Mouse (Mus musculus): ENCODE measurements around the gene Hexim2.

Hexim2 gene

DNA sequence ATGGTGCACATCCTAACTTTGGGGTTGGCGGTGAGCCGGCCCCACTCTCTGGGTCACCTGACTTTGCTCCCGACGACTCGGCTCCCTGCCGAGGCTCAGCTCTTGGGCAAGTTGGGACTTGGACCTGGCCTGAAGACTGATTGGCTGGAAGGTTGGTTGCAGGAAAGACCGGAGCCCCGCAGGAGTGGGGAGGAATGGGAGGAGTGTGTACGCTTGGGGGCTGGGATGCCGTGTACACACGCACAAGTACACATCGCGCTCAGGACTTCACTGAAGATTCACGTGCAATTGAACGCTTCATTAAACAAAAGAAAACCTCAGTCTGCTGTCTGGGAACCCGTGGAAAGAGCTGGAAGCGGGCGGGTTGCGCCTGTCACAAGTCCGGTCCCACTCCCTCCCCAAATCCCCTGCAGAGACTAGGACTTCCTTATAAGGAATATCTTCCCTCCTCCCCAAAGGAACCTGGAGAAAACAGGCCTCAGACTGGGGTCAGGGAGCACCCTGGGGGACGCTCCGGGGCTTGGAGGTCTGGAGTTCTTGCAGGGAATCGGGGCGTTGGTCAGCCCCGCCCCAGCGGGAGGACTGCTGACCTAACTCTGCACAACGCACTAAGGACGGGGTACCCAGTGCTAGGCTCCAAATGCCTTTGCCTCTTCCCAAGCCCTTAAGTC, 20.2 kb upstream of the Hexim2 start:
- DNase-seq (ENCODE audit: low spot score) = no peak

DNA sequence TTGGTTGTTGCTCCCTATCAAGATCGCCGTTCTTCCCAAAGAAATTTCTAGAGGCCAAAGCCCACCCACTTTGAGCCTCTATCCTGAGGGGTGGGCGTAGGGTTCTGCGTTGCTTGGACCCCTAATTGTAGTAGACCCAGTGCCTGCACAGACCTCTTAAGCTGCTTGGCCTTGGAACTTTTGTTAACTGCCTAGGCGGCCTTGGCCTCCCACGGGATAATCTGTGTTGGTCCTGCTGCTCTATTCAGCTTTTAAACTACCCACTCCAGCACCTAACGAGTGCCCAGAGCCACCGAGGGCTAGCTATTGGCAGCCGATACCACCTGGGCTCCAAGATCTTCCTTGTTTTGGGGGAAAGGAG, 19.7 kb upstream of the Hexim2 start:
- no peak for DNase-seq (ENCODE audit: low spot score)

DNA sequence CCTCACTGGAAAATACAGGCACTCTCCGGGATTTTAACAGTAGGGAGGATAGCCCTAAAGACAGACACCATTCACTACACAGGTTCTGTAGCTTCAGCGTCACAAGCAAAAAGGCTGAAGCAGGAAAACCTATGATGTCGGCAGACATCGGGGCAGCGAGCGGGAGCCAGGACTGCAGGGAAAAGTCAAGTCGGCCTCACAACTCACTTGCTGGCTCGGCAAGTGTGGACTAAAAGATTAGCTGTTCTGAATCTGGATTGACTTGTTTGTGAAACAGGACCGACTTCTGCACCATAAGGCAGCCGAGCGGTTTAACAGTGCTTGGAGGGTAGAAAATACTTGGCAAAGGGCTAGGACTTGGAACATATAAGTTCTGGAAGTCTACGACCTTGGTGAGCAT, 19.2 kb upstream of the Hexim2 start:
- no peak for DNase-seq (ENCODE audit: low spot score)

DNA sequence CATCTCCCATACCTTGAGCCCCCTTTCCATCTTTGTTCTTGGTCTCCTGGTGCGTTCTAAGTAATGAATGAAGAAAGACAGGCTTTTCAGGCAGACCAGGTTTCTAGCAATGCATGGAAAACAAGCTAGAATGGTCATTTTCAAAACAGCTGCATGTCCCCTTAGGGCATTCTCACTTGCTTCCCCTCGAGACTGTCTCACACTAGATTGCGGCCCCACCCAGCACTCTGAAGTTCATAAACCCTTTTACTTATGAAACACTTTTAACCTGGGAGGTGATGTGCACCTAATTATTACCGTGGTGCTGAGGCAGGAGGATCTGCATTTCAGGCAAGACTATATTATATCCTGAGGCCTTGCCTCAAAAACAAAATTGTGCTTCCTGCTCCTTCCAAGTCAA, 18.5 kb upstream of the Hexim2 start:
- DNase-seq (ENCODE audit: low spot score) = no peak

DNA sequence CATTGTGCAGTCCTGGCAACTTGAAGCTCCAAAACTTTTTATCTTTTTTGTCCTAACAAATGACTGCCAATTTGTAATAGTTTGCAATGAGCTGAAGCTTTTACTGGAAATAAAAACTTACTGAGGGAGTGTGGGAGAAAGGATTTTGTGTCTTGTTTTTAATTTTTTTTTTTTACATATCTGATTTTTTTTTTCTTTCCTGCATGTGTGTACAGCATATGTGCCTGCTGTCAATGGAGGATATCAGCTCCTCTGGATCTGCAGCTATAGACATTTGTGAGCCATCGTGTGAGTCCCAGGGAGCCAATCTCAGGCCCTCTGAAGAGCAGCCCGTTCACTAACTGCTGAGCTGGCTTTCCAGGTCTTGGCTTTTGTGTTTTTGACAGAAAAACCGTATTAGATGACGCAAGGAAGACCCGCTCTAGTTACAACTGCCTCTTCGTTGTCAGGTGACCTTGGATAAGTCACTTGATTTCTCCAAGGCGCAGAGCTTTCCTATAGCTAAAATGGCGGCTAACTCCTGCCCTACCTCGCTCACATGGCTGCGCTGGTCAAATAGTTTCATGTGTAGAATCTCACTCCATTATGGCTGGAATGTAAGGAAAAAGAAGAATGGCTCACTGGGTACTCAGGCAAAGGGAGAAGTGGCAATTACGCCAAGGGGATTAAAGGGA, 17.8 kb upstream of the Hexim2 start:
- no peak for DNase-seq (ENCODE audit: low spot score)

DNA sequence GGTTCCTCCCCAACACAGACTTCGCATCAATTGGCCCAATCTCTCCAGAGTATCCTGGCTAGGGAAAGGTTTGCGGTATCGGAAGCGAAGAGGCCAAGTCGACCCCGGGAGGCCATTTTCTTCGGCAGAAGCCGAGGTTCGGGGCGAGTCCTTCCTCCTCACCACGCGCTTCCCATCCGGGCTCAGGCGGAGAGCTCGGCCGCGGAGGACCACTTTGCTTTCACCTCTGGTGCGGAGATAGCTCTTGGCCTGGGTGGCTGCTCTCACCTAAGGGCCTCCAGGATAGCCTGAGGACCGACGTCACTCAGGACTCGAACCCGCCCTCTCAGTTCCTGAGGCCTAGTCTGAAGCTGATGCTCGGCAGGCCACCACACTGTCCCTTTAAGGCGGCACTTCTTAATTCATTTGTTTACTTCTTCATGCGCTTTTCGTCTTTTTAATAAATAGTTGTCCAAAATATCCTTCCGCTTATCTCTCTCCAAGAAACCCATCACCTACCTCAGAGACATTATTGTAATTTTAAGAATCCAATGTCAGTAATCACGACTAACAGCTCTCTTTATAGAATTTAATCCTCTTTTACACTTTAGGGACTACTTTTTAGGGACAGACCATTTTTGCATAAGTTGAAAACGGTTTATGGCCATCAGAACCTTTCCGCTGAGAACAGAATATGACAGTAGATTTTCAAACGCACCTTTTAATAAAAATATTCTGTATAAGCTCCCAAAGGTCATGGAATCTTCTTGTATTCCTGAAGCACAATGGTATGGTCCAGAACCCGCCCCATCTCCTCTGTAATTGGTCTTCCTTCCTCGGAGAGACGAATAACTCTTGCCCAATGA, 16.8 kb upstream of the Hexim2 start:
- peak; percentile 82 for DNase-seq (ENCODE audit: low spot score)

DNA sequence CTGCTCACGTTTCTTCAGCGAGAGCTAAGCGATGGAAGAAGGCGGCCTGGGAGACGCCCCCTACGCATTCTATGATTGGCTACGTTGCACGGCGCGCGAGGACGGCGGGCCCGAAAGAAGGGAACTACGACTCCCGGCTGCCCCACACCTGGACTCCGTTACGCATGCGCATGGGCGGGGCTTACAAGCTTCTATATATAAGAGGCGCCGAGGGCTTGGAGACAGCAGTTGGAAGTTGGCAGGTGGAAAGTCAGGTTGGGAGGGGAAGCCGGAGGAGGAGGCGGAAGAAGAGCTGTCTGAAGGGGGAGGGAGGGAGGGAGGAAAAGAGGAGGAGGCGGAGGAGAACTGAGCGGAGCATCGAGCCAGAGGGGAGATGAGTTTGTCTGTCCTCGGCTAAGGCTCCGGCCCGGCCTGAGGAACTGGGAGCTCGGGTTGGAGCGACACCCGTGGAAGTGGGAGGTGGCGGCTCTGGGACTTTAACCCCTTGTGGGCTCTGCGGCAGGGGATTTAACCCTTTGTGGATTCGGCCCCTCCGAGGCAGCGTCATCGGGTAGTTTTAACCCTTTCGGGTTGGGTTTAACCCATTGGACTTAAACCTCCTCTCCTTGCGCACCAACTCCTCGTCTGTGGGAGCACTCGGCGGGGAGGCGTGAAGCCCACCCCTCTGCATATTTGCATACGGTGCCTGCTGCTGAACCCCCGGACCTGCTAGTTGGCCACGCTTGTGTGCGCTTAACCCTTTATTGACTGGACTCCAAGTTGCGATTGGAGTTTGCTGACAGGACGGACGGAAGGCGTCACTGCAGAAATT, 16.0 kb upstream of the Hexim2 start, which contains the start of gene Hexim1:
Gene Hexim1 (plus strand): TSS at position 224 of the 811 bp plus-strand sequence.
- DNase-seq (ENCODE audit: low spot score) = peak; percentile 100

DNA sequence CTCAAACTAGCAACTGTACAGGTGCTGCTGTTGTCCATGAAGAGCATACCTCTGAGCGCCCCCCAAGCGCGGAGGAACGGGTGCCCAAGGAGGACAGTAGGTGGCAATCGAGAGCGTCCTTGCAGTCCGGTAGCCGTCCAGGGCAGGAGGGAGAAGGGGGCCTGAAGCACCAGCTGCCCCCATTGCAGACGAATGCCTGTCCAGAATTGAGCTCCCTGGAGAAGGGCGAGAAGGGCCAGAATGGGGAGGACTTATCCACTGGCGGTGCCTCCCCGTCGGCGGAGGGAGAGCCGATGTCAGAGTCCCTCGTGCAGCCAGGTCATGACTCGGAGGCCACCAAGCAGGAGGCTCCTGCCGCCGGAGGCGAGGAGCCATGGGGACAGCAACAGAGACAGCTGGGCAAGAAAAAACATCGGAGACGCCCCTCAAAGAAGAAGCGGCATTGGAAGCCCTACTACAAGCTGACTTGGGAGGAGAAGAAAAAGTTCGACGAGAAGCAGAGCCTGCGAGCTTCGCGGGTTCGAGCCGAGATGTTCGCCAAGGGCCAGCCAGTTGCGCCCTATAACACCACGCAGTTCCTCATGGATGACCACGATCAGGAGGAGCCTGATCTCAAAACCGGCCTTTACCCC, 15.2 kb upstream of the Hexim2 start:
- peak; percentile 69 for DNase-seq (ENCODE audit: low spot score)

DNA sequence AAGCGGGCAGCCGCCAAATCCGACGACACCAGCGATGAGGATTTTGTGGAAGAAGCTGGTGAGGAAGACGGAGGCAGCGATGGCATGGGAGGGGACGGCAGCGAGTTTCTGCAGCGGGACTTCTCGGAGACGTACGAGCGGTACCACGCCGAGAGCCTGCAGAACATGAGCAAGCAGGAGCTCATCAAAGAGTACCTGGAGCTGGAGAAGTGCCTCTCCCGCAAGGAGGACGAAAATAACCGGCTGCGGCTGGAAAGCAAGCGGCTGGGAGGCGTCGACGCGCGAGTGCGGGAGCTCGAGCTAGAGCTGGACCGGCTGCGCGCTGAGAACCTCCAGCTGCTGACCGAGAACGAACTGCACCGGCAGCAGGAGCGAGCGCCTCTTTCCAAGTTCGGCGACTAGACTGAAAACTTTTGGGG, 14.6 kb upstream of the Hexim2 start:
- DNase-seq (ENCODE audit: low spot score) = no peak

DNA sequence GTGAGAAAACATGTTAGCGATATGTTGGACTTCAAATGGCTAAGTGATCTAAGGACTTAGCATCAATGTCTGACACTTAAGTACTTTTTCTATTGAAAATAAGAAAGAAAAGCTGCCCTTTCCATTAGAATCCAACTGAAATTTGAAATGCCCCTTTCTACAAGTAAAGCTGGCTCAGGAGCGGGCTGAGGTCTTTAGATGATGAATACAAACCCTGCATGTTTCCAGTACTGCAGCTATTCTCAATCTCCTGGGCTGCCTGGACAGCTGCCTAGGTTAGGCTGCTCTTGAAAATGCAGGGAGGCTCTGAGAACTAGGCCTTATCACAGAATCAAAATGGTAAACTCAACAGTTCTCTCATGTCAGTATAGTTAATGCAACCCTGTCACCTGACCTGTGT, 13.4 kb upstream of the Hexim2 start:
- DNase-seq (ENCODE audit: low spot score) = no peak

DNA sequence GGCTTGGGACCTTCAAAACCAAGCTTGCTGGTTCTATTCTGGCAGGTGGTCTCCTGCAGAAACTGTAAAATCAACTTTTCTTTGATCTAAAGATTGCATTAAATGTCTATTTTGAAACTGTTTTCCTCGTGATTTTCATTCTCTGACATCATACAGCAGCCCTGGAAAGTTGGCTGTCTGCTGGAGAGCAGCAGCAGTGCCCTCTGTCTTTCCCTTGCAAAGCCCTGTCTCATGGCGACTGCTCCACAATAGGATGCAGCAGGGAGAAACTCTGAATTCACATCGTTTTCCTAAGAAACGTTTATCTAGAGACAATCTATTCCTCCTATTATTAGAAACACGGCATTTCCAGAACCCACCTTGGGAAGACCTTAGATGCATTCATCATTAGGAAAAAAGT, 12.6 kb upstream of the Hexim2 start:
- DNase-seq (ENCODE audit: low spot score) = no peak

DNA sequence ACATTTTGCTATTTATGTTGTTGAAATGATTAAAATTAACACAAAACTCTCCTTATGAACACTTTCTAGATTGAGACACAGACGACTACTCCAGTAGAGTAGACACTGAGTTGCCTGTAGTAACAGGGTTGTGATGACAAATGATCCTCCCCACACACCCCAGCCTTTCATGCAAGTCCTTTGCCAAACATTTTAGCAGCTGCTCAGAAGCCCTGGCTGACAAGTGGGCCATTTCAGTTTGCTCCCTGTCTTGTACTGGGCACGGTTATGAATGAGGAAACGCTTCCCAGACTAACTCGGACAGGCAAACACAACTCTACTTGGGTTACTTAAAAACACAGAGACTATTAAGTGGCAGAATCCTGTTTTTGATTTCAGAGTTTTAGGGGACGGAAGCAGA, 11.9 kb upstream of the Hexim2 start:
- no peak for DNase-seq (ENCODE audit: low spot score)

DNA sequence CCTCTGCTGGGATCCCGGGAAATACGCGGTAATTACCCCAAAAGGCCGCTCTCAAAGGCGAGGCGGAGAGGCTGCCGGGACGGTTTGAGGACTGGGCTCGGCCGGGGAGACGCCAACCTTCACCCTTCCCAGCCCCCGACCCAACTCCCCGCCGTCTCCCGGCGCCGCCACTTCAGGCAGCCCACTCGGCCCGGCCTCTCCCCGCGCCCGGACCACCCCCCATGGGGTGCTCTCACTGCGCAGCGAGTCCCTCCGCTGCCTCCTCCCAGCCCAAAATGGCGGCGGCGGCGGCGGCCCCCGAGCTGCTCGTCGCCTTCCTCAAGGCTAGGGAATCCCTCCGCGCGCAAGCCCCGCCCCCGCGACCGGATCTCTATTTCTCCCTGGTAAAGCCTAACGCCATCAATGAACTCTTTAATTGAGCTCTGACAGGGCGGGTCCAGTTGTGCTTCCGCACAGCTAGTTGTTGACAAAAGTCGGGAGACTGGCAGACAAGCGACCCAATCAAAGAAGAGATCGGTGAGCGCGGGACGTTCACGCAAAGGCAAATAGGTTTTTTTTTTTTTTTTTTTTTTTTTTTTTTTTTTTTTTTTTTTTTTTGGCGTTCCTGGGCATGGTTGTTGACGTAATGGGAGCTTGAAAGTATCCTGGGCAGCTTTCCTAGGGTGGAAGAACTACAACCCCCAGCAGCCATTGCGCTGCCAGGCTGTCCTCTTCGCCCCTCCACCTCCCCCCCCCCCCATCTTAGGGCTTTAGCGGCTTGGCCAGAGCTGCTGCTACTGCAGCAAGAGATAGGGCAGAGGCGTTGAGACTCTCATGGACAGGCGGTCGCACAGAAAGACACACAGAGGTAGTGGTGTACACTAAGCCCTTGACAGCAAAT, 587 bp downstream of the Hexim2 start:
- peak; percentile 99 for DNase-seq (ENCODE audit: low spot score)

DNA sequence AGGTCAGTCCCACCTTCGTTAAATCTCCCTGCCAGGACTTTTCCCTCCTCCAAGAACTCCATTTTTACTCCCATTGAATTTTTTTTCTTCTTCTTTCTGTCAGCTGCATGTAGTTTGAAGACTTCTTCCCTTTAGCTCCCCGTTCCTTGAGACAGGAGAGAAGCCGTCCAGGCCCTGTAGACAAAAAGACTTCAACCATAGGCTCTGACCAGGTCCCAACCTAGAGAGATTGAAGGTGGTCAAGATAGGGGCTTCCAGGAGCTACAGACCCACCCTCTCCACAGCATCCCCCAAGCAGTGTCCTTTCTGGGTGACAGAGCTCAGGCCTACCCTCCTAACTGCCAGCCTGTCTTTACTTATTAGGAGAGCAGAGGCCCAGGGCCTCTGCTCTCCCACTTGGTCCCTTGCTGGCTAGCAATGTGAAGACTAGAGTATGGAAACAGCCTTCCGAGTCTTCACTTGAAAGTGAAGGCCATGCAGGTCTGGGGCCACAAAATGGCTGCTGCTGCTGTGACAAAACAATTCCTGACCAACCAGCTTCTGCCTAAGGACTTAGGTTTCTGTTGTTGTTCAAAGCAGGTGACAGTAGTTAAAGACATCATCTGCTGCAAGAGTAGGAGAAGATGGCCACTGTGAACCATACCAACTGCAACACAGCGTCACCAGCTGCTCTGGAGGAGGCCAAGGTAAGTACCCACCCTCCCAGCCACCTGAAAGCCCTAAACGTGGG, 1.4 kb downstream of the Hexim2 start:
- no peak for DNase-seq (ENCODE audit: low spot score)

DNA sequence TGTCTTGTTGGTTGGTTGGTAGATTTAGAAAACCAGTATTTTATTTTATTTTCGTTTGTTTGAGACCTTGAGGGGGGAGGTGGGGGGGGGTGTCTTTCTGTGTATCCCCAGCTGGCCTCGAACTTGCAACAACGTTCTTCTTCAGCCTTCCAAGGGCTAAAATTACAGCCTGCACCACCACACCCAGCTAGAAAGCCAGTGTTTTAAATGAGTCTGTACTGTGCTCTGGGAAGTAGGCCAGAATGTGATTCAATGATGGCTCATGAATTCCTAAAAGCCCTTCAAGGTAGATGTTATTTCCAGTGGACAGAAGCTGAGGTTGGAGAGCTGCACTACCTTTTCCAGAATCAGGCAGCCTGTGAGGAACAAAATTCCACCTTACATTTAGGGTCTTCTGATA, 2.0 kb downstream of the Hexim2 start:
- DNase-seq (ENCODE audit: low spot score) = no peak

DNA sequence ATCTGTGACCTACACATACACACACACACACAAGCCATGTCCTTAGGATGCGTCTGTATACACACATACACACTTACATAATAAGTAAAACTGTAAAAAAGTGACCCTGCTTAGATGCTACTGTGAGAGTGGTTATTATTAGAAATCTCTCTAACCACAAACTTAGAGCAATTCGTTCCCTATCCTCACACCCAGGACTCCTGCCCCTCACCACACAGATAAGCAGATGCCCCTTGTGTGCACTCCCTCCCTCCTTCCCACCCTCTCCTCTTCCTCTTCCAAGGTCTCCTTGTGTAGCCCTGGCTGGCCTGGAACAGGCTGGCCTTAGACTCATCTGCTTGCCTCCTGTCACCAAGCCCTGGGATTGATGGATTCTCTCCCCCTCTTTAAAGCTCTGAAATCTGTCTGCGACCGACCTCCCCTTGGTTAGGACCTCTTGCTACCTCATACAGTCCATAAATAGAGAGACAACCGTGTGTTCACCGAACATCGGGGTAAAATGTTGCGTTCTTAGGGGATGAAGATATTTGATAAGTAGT, 3.9 kb downstream of the Hexim2 start:
- no peak for DNase-seq (ENCODE audit: low spot score)

DNA sequence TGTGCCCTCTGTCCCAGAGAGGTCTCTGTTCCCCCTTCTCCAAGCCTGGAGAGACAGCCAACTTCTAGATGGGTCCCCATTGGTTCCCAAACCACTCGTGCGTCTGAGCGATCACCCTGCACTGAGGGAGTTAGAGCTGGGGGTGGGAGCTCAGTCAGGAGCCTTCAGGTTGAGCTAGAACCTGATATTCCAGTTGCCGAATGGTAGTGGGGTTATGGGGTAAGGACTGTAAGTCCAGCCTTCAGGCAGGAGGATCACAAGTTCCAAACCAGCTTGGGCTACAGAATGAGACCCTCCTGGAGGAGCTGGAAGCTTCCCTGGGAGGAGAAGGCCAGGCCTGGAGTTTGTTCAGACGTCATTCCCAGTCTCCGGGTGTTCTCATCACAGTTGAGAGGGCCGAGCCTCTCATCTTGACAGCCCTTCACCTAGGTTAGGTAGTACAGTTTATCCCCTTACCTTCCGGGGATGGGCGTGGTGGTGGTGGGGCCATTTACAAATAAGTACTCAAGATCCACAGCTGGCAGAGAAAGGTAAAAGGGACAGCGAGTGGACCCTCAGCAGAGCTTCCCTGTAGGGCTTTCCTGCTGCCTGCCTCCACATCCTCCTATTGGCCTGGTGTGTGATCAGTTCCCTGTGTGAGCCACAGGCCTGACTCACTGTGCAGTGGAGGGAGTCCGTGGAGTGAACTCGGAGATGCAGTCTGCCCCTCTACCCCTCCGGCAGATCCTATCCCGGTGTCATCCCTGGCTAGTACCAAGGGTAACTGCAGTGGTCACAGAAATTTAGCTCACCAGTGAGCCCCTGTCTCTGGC, 7.9 kb downstream of the Hexim2 start:
- DNase-seq (ENCODE audit: low spot score) = no peak

DNA sequence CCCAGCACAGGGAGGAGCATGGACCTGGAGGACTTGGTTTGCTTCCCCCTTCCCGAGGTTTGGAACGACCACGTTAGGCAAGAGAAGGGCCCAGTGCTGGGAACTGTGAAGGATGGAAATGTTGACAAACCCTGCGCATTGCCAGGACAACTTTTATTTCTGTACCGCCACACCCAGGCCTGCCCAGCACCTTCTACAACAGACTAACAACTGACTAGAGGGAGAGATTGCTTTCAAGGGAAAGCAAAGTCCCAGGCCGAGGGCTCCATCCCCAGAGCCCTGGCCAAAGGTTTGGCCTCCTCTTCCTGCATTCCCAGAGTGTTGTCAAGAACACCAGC, 8.5 kb downstream of the Hexim2 start:
- no peak for DNase-seq (ENCODE audit: low spot score)

All from c-Kit-positive CD71-positive TER-119-positive erythroid progenitor cells, embryonic 14.5 days (primary cell).